Mouse (Mus musculus) liver, adult 2 months (tissue): ENCODE data around the gene Nadk.

Experiments used
- CTCF ChIP-seq: fragments of 200-500 bp; IDR thresholded peaks from 2 replicates; pipeline ENCODE4 v1.5.1; 2011; ENCODE audit warnings: low read depth, low read length, control low read depth
- POLR2A ChIP-seq: fragments of 200-500 bp; IDR thresholded peaks from 2 replicates; pipeline ENCODE4 v1.6.1; 2011; ENCODE audit warnings: low read length, control low read depth; ENCODE audit not compliant: insufficient read depth; ENCODE audit errors: extremely low read depth

GRCm38 (mm10) chr4:155577741-155578140, 15.6 kb downstream of the Nadk start:
- no peak for TF ChIP-seq POLR2A
- TF ChIP-seq CTCF, result no peak
